Mouse (Mus musculus) CH12.LX (cell line): ENCODE measurements around the gene Vps53.

ENCODE experiments used
- ELF1 ChIP-seq: IDR thresholded peaks from 2 replicates; pipeline ENCODE4 v1.6.1; 2014; ENCODE audit warnings: low read depth, mild to moderate bottlenecking, inconsistent platforms, low read length, improper control_type of control experiment
- ZMIZ1 ChIP-seq: IDR thresholded peaks from 2 replicates; pipeline ENCODE4 v1.6.1; 2012; ENCODE audit warnings: low read depth, mild to moderate bottlenecking, inconsistent platforms, low read length, improper control_type of control experiment

- no peak for TF ChIP-seq ZMIZ1
- no peak for TF ChIP-seq ELF1
These were observed 31.1 kb downstream of the Vps53 start for GRCm38 (mm10) chr11:76148055-76149008.
